Comparison of ENCODE assay signal across 10 mouse cellular contexts in genomic region chr2:164403396-164404081, GRCm38 (mm10). TPM values are rescaled to one million over a fixed set of nuclear protein-coding genes. Genes with fewer than 3 reads are reported as not detected.
A peak's percentile ranks its signal among the peaks of the same experiment; 100 is the strongest.
DNase-seq lines count a peak whose midpoint lies in the region; ATAC-seq and TF ChIP-seq lines count a peak whose summit lies in the region.
"Had no signal": no experiment of that assay in that cellular context is flagged by ENCODE, and none has a peak within 500 bp of the region (broad histone marks: within the 10 kb centered on the region; RNA-seq: fewer than 3 reads in every experiment).

No protein-coding gene starts in this region.

- no peaks in the 10 kb centered on the region for H3K36me3 ChIP-seq in forebrain, postnatal 0 days (ENCODE audit: insufficient read depth)
- H3K36me3 ChIP-seq in forebrain, embryonic 14.5 days (ENCODE audit: control insufficient read depth, insufficient read depth, low read length) = no peaks in the 10 kb centered on the region
- H3K36me3 ChIP-seq in intestine, postnatal 0 days (ENCODE audit: control insufficient read depth, insufficient read depth) = no peaks in the 10 kb centered on the region

- 12% methylated on average over 14 of the region's 14 CpGs for WGBS in forebrain, postnatal 0 days
- WGBS in forebrain, embryonic 14.5 days = 8% methylated on average over 14 of the region's 14 CpGs
- 42% methylated on average over 14 of the region's 14 CpGs for WGBS in intestine, postnatal 0 days

- no peak overlapping the region for H3K4me2 ChIP-seq in forebrain, postnatal 0 days (ENCODE audit: low read depth)
- no peak overlapping the region for H3K4me2 ChIP-seq in forebrain, embryonic 14.5 days (ENCODE audit: low read length)
- peak overlapping the region; percentile 66 for H3K4me2 ChIP-seq in intestine, postnatal 0 days (replicated peaks; ENCODE audit: low read depth)

- H3K4me1 ChIP-seq in forebrain, postnatal 0 days (ENCODE audit: insufficient read depth) = peaks cover 3% of the 10 kb centered on the region; the same call in 1 of the 2 replicates
- H3K4me1 ChIP-seq in forebrain, embryonic 14.5 days (ENCODE audit: control insufficient read depth, insufficient read depth, low read length) = no peaks in the 10 kb centered on the region
- H3K4me1 ChIP-seq in intestine, postnatal 0 days (replicated peaks; ENCODE audit: control insufficient read depth, insufficient read depth, low read length) = peaks cover 4% of the 10 kb centered on the region; the same call in 1 of the 2 replicates

- H3K9me3 ChIP-seq in forebrain, postnatal 0 days (ENCODE audit: low read length) = no peaks in the 10 kb centered on the region
- H3K9me3 ChIP-seq in forebrain, embryonic 14.5 days (replicated peaks; ENCODE audit: control insufficient read depth, low read length) = no peaks in the 10 kb centered on the region
- H3K9me3 ChIP-seq in intestine, postnatal 0 days (ENCODE audit: control insufficient read depth) = no peaks in the 10 kb centered on the region

- H3K4me3 ChIP-seq in forebrain, postnatal 0 days (ENCODE audit: low read depth, low read length) = no peak overlapping the region
- no peak overlapping the region for H3K4me3 ChIP-seq in forebrain, embryonic 14.5 days (ENCODE audit: low read depth, low read length)
- no peak overlapping the region for H3K4me3 ChIP-seq in left cerebral cortex, adult 2 months
- H3K4me3 ChIP-seq in intestine, postnatal 0 days (ENCODE audit: low read depth, low read length) = no peak overlapping the region
- H3K4me3 ChIP-seq: erythroblast, embryonic 14.5 days had no signal

- TF ChIP-seq CTCF in forebrain, postnatal 0 days (IDR thresholded peaks at IDR 0.05; ENCODE audit: low read depth) = no peak
- no peak for TF ChIP-seq CTCF in left cerebral cortex, adult 2 months (IDR thresholded peaks at IDR 0.05)
- no peak for TF ChIP-seq CTCF in intestine, postnatal 0 days (IDR thresholded peaks at IDR 0.05; ENCODE audit: low read depth)

- H3K9ac ChIP-seq in forebrain, postnatal 0 days = no peak overlapping the region
- H3K9ac ChIP-seq in forebrain, embryonic 14.5 days (ENCODE audit: low read length) = no peak overlapping the region
- H3K9ac ChIP-seq in intestine, postnatal 0 days (ENCODE audit: low read depth, low read length) = no peak overlapping the region

- peaks cover 69% of the 10 kb centered on the region for H3K27me3 ChIP-seq in forebrain, postnatal 0 days (ENCODE audit: insufficient read depth, low read length)
- H3K27me3 ChIP-seq in forebrain, embryonic 14.5 days (replicated peaks; ENCODE audit: control insufficient read depth, insufficient read depth, low read length) = peaks cover 91% of the 10 kb centered on the region
- H3K27me3 ChIP-seq in intestine, postnatal 0 days (replicated peaks; ENCODE audit: control insufficient read depth, insufficient read depth, low read length) = peaks cover 75% of the 10 kb centered on the region

- intact Hi-C loops in left cerebral cortex, postnatal 4 days (cut with DNase I) = no loop called here
- intact Hi-C loops in left cerebral cortex, adult 2 months (cut with DNase I) = no loop called here

- DNase-seq in forebrain, postnatal 0 days = no peak
- DNase-seq in forebrain, embryonic 14.5 days (ENCODE audit: low spot score) = no peak
- DNase-seq in left cerebral cortex, postnatal 4 days = peak; percentile 33
- DNase-seq in left cerebral cortex, adult 2 months (ENCODE audit: extremely low spot score in 1 of 2, low spot score in 2 of 2) = no peak
- DNase-seq in lung, postnatal 4 days = peak; percentile 57 to 83
- no peak for DNase-seq in embryo, embryonic 10 days (ENCODE audit: low spot score)

- peak; percentile 36; the same call in 1 of the 2 replicates for ATAC-seq in forebrain, postnatal 0 days
- no peak for ATAC-seq in forebrain, embryonic 14.5 days
- ATAC-seq in intestine, postnatal 0 days = no peak
- no peak for ATAC-seq in CD4-positive, CD25-positive, alpha-beta regulatory T cell, adult 4 months

- H3K27ac ChIP-seq in forebrain, postnatal 0 days (ENCODE audit: low read depth, low read length) = no peak overlapping the region
- H3K27ac ChIP-seq in forebrain, embryonic 14.5 days (ENCODE audit: low read depth, low read length) = no peak overlapping the region
- H3K27ac ChIP-seq in left cerebral cortex, adult 2 months = no peak overlapping the region
- H3K27ac ChIP-seq in intestine, postnatal 0 days (ENCODE audit: low read depth, low read length) = no peak overlapping the region

RNA-seq across cellular contexts. Expression of gene Rbpjl, which starts 0.6 kb away (rescaled TPM):
- total RNA-seq in forebrain, postnatal 0 days (2014; rRNA removed) = 0.46 TPM in 1 of 2 replicates, not detected in the other
- polyA plus RNA-seq in forebrain, postnatal 0 days (2015; fragmentation: Nextera tagmentation; extraction: Ambion mirVana) = 0.17 and 0.33 TPM in 2 replicates
- 0.06 TPM in 1 of 2 replicates, not detected in the other for polyA plus RNA-seq in forebrain, embryonic 14.5 days (2014; fragmentation: Nextera tagmentation; extraction: Ambion mirVana)
- under 1 TPM; 0.24 to 0.40 TPM for total RNA-seq in left cerebral cortex, postnatal 4 days (2021)
- total RNA-seq in left cerebral cortex, adult 2 months (2021) = under 1 TPM; 0.20 to 0.23 TPM
- 0.12 and 0.16 TPM in 2 replicates for polyA plus RNA-seq in intestine, postnatal 0 days (2015; fragmentation: Nextera tagmentation; extraction: Ambion mirVana)
- polyA plus RNA-seq in CD4-positive, CD25-positive, alpha-beta regulatory T cell, adult 4 months (2017; shearing (Covaris generic)) = not detected
- polyA plus RNA-seq: erythroblast, embryonic 14.5 days; midbrain, embryonic 14.5 days had no signal

RNA-seq across cellular contexts. Expression of gene Matn4, which starts 1.4 kb away (rescaled TPM):
- total RNA-seq in forebrain, postnatal 0 days (2014; rRNA removed) = 6.2 and 6.3 TPM in 2 replicates
- polyA plus RNA-seq in forebrain, postnatal 0 days (2015; fragmentation: Nextera tagmentation; extraction: Ambion mirVana) = 3.3 and 7.1 TPM in 2 replicates
- polyA plus RNA-seq in forebrain, embryonic 14.5 days (2014; fragmentation: Nextera tagmentation; extraction: Ambion mirVana) = 0.08 and 0.10 TPM in 2 replicates
- total RNA-seq in left cerebral cortex, postnatal 4 days (2021) = 1 to 10 TPM; 9.6 to 9.8 TPM
- 10 to 100 TPM; 10.4 to 11.0 TPM for total RNA-seq in left cerebral cortex, adult 2 months (2021)
- polyA plus RNA-seq in intestine, postnatal 0 days (2015; fragmentation: Nextera tagmentation; extraction: Ambion mirVana) = 1.9 and 2.4 TPM in 2 replicates
- not detected for polyA plus RNA-seq in CD4-positive, CD25-positive, alpha-beta regulatory T cell, adult 4 months (2017; shearing (Covaris generic))
- polyA plus RNA-seq: erythroblast, embryonic 14.5 days; midbrain, embryonic 14.5 days had no signal

RNA-seq across cellular contexts. Expression of gene Slpi, which starts 14.6 kb away (rescaled TPM):
- total RNA-seq in forebrain, postnatal 0 days (2014; rRNA removed) = not detected in 2 replicates
- 0.71 and 0.77 TPM in 2 replicates for polyA plus RNA-seq in forebrain, postnatal 0 days (2015; fragmentation: Nextera tagmentation; extraction: Ambion mirVana)
- polyA plus RNA-seq in forebrain, embryonic 14.5 days (2014; fragmentation: Nextera tagmentation; extraction: Ambion mirVana) = not detected in 2 replicates
- total RNA-seq in left cerebral cortex, postnatal 4 days (2021) = under 1 TPM in 1 of 2 experiments, not detected in 1; 0.94 TPM
- total RNA-seq in left cerebral cortex, adult 2 months (2021) = not detected
- polyA plus RNA-seq in intestine, postnatal 0 days (2015; fragmentation: Nextera tagmentation; extraction: Ambion mirVana) = 82.5 and 95.0 TPM in 2 replicates
- 1 to 10 TPM in 1 of 2 experiments, under 1 TPM in 1; 0.75 to 1.1 TPM for polyA plus RNA-seq in CD4-positive, CD25-positive, alpha-beta regulatory T cell, adult 4 months (2017; shearing (Covaris generic))
- polyA plus RNA-seq: erythroblast, embryonic 14.5 days; midbrain, embryonic 14.5 days had no signal

RNA-seq across cellular contexts. Expression of gene Sdc4, which starts 40.1 kb away (rescaled TPM):
- total RNA-seq in forebrain, postnatal 0 days (2014; rRNA removed) = 11.8 and 14.0 TPM in 2 replicates
- polyA plus RNA-seq in forebrain, postnatal 0 days (2015; fragmentation: Nextera tagmentation; extraction: Ambion mirVana) = 8.0 and 16.5 TPM in 2 replicates
- 3.9 and 4.2 TPM in 2 replicates for polyA plus RNA-seq in forebrain, embryonic 14.5 days (2014; fragmentation: Nextera tagmentation; extraction: Ambion mirVana)
- 10 to 100 TPM in 1 of 2 experiments, 1 to 10 TPM in 1; 9.6 to 12.6 TPM for total RNA-seq in left cerebral cortex, postnatal 4 days (2021)
- 10 to 100 TPM; 78.7 to 93.2 TPM for total RNA-seq in left cerebral cortex, adult 2 months (2021)
- polyA plus RNA-seq in intestine, postnatal 0 days (2015; fragmentation: Nextera tagmentation; extraction: Ambion mirVana) = 92.0 and 103 TPM in 2 replicates
- polyA plus RNA-seq in CD4-positive, CD25-positive, alpha-beta regulatory T cell, adult 4 months (2017; shearing (Covaris generic)) = 10 to 100 TPM; 69.7 to 93.7 TPM

RNA-seq across cellular contexts. Expression of gene Sys1, which starts 53.2 kb away (rescaled TPM):
- total RNA-seq in forebrain, postnatal 0 days (2014; rRNA removed) = 88.0 and 167 TPM in 2 replicates
- 105 and 110 TPM in 2 replicates for polyA plus RNA-seq in forebrain, postnatal 0 days (2015; fragmentation: Nextera tagmentation; extraction: Ambion mirVana)
- 76.3 and 86.6 TPM in 2 replicates for polyA plus RNA-seq in forebrain, embryonic 14.5 days (2014; fragmentation: Nextera tagmentation; extraction: Ambion mirVana)
- total RNA-seq in left cerebral cortex, postnatal 4 days (2021) = 10 to 100 TPM; 42.5 to 45.8 TPM
- total RNA-seq in left cerebral cortex, adult 2 months (2021) = 10 to 100 TPM; 40.8 to 41.3 TPM
- polyA plus RNA-seq in intestine, postnatal 0 days (2015; fragmentation: Nextera tagmentation; extraction: Ambion mirVana) = 58.7 and 62.3 TPM in 2 replicates
- polyA plus RNA-seq in CD4-positive, CD25-positive, alpha-beta regulatory T cell, adult 4 months (2017; shearing (Covaris generic)) = 10 to 100 TPM in 1 of 2 experiments, 1 to 10 TPM in 1; 8.8 to 15.1 TPM

Comparison
In these comparisons a context has a peak if more than half of its experiments do, and no peak if none do; other contexts are left out.
1. DNase-seq: peak in left cerebral cortex, postnatal 4 days (single experiment) and lung, postnatal 4 days (2 of 2); none in forebrain, postnatal 0 days (single experiment), forebrain, embryonic 14.5 days (single experiment), left cerebral cortex, adult 2 months (0 of 2) and embryo, embryonic 10 days (single experiment).
2. RNA of gene Slpi, which starts 14.6 kb away (polyA plus RNA-seq): 82.5 to 95.0 TPM in intestine, postnatal 0 days; 0.75 to 1.1 TPM in CD4-positive, CD25-positive, alpha-beta regulatory T cell, adult 4 months, 0.71 to 0.77 TPM in forebrain, postnatal 0 days and not detected in forebrain, embryonic 14.5 days; every median in the first group is over 10 times any median in the second.